Mouse (Mus musculus): ENCODE measurements at regions not wholly inside any gene's neighbourhood (a gene's known extent, or its start where the extent isn't known, plus 50 kb on each side); places are given as distances from the start of the nearest gene placed in this dataset.

DNA sequence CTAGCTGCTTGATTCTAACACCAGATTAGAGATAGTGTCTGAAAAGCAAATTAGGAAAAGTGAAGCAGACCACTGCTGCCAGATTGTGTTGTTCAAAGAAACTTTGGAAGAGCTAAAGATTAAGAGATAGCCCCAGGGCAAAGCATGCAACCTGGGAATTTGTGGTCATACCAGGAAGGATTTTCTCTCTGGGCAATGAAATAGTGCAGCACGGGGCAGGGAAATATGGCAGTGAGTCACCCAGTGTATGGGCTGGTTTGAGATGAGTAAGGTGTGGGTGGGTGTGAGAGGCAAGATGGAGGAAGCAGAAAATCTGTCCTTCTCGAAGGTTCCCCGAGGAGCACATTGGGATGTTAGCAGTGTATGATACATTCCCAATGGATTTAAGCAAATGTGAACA, 155.9 kb upstream of the Cdkn2b start:
- TF ChIP-seq CTCF (IDR thresholded peaks at IDR 0.05; ENCODE audit: borderline replicate concordance, extremely low read depth, insufficient read depth, insufficient read length) = no peak
- no peak for TF ChIP-seq POLR2A (IDR thresholded peaks at IDR 0.05; ENCODE audit: borderline replicate concordance, extremely low read depth, insufficient read depth, insufficient read length, poor library complexity, severe bottlenecking)
